ENCODE assay signal across 8 mouse cellular contexts in genomic region chr6:129236652-129237342, GRCm38 (mm10). TPM values are rescaled to one million over a fixed set of nuclear protein-coding genes. Genes with fewer than 3 reads are reported as not detected.
DNase-seq lines count a peak whose midpoint lies in the region; ATAC-seq and TF ChIP-seq lines count a peak whose summit lies in the region.

No protein-coding gene starts in this region.

- 82% methylated on average over 2 of the region's 2 CpGs for WGBS in embryonic facial prominence, embryonic 14.5 days
- 88% methylated on average over 2 of the region's 2 CpGs for WGBS in embryonic facial prominence, embryonic 10.5 days
- 93% methylated on average over 2 of the region's 2 CpGs for WGBS in olfactory bulb, adult 2 months
- 80% methylated on average over 2 of the region's 2 CpGs for WGBS in forebrain, embryonic 16.5 days

- DNase-seq in embryonic facial prominence, embryonic 14.5 days (ENCODE audit: low spot score), result peak; percentile 25
- no peak for DNase-seq in embryonic facial prominence, embryonic 10.5 days (ENCODE audit: low spot score)
- peak; percentile 63 for DNase-seq in R1 (ENCODE audit: low read depth, low spot score)
- peak; percentile 54 to 55 for DNase-seq in kidney, postnatal 36 days
- no peak for DNase-seq in MN1 (ENCODE audit: low spot score)
- no peak for DNase-seq in urinary bladder, adult 18-20 months (ENCODE audit: low spot score in 2 of 2)

- peak overlapping the region; percentile 63; the same call in 1 of the 2 replicates for H3K9ac ChIP-seq in embryonic facial prominence, embryonic 14.5 days (ENCODE audit: low read depth, low read length)
- H3K9ac ChIP-seq in forebrain, embryonic 16.5 days (replicated peaks; ENCODE audit: low read depth, low read length), result no peak overlapping the region

- H3K4me1 ChIP-seq in embryonic facial prominence, embryonic 14.5 days (ENCODE audit: control insufficient read depth, insufficient read depth, low read length), result 0 out of 2 replicates have a peak, but pooled peaks cover 5% of the 10 kb centered on the region
- peaks cover 7% of the 10 kb centered on the region for H3K4me1 ChIP-seq in embryonic facial prominence, embryonic 10.5 days
- peaks cover 4% of the 10 kb centered on the region; the same call in 1 of the 2 replicates for H3K4me1 ChIP-seq in olfactory bulb, adult 2 months (ENCODE audit: control insufficient read depth, insufficient read depth, low read length)
- H3K4me1 ChIP-seq in forebrain, embryonic 16.5 days (replicated peaks; ENCODE audit: control insufficient read depth, insufficient read depth, low read length), result peaks cover 6% of the 10 kb centered on the region

- H3K4me3 ChIP-seq in embryonic facial prominence, embryonic 14.5 days (ENCODE audit: low read depth, low read length), result no peak overlapping the region
- H3K4me3 ChIP-seq in embryonic facial prominence, embryonic 10.5 days, result no peak overlapping the region
- no peak overlapping the region for H3K4me3 ChIP-seq in olfactory bulb, adult 2 months (ENCODE audit: insufficient read depth, low read depth, low read length)
- no peak overlapping the region for H3K4me3 ChIP-seq in forebrain, embryonic 16.5 days (replicated peaks; ENCODE audit: low read length)

- no peak for TF ChIP-seq POLR2A in olfactory bulb, adult 2 months (IDR thresholded peaks at IDR 0.05; ENCODE audit: insufficient read depth, low read depth, low read length)

- peak overlapping the region; percentile 64; the same call in 1 of the 2 replicates for H3K4me2 ChIP-seq in embryonic facial prominence, embryonic 14.5 days (ENCODE audit: low read depth, low read length)
- H3K4me2 ChIP-seq in forebrain, embryonic 16.5 days (ENCODE audit: low read length), result no peak overlapping the region

- no peak for TF ChIP-seq CTCF in olfactory bulb, adult 2 months (IDR thresholded peaks at IDR 0.05; ENCODE audit: insufficient read depth, low read depth, low read length)

- no peaks in the 10 kb centered on the region for H3K9me3 ChIP-seq in embryonic facial prominence, embryonic 14.5 days (ENCODE audit: control insufficient read depth, low read length)
- no peaks in the 10 kb centered on the region for H3K9me3 ChIP-seq in embryonic facial prominence, embryonic 10.5 days
- no peaks in the 10 kb centered on the region for H3K9me3 ChIP-seq in forebrain, embryonic 16.5 days (ENCODE audit: control insufficient read depth, low read length)

- H3K36me3 ChIP-seq in embryonic facial prominence, embryonic 14.5 days (ENCODE audit: control insufficient read depth, insufficient read depth, low read length), result no peaks in the 10 kb centered on the region
- no peaks in the 10 kb centered on the region for H3K36me3 ChIP-seq in embryonic facial prominence, embryonic 10.5 days (replicated peaks)
- H3K36me3 ChIP-seq in forebrain, embryonic 16.5 days (ENCODE audit: control insufficient read depth, insufficient read depth), result no peaks in the 10 kb centered on the region

- no peak overlapping the region for H3K27ac ChIP-seq in embryonic facial prominence, embryonic 14.5 days (replicated peaks; ENCODE audit: low read depth, low read length)
- H3K27ac ChIP-seq in embryonic facial prominence, embryonic 10.5 days (replicated peaks), result no peak overlapping the region
- peak overlapping the region; percentile 26; the same call in 1 of the 2 replicates for H3K27ac ChIP-seq in olfactory bulb, adult 2 months (ENCODE audit: insufficient read depth, low read depth, low read length)
- no peak overlapping the region for H3K27ac ChIP-seq in forebrain, embryonic 16.5 days (ENCODE audit: low read length)

- no peaks in the 10 kb centered on the region for H3K27me3 ChIP-seq in embryonic facial prominence, embryonic 14.5 days (replicated peaks; ENCODE audit: control insufficient read depth, insufficient read depth, low read length)
- no peaks in the 10 kb centered on the region for H3K27me3 ChIP-seq in embryonic facial prominence, embryonic 10.5 days (replicated peaks; ENCODE audit: low read depth, poor library complexity, severe bottlenecking)
- H3K27me3 ChIP-seq in forebrain, embryonic 16.5 days (replicated peaks; ENCODE audit: control insufficient read depth, insufficient read depth, low read length), result no peaks in the 10 kb centered on the region

- no peak for ATAC-seq in embryonic facial prominence, embryonic 14.5 days (ENCODE audit: low read depth)
- ATAC-seq in forebrain, embryonic 16.5 days, result no peak

RNA-seq across cellular contexts. Expression of gene Cd69, which starts 38.4 kb away (rescaled TPM):
- 0.18 and 0.35 TPM in 2 replicates for polyA plus RNA-seq in embryonic facial prominence, embryonic 14.5 days (2014; fragmentation: Nextera tagmentation; extraction: Ambion mirVana)
- not detected in 2 replicates for polyA plus RNA-seq in embryonic facial prominence, embryonic 10.5 days (2016; fragmentation: Nextera tagmentation; extraction: Ambion mirVana)
- not detected in 2 replicates for polyA plus RNA-seq in olfactory bulb, adult 2 months (2012; ENCODE audit: insufficient read depth, insufficient read length, low replicate concordance, missing spikeins)
- not detected in 2 replicates for polyA plus RNA-seq in forebrain, embryonic 16.5 days (2015; fragmentation: Nextera tagmentation; extraction: Ambion mirVana)

RNA-seq across cellular contexts. Expression of gene Clec2d, which starts 56.4 kb away (rescaled TPM):
- polyA plus RNA-seq in embryonic facial prominence, embryonic 14.5 days (2014; fragmentation: Nextera tagmentation; extraction: Ambion mirVana), result 0.51 and 0.97 TPM in 2 replicates
- polyA plus RNA-seq in embryonic facial prominence, embryonic 10.5 days (2016; fragmentation: Nextera tagmentation; extraction: Ambion mirVana), result not detected in 2 replicates
- polyA plus RNA-seq in olfactory bulb, adult 2 months (2012; ENCODE audit: insufficient read depth, insufficient read length, low replicate concordance, missing spikeins), result not detected in 2 replicates
- 0.18 and 0.40 TPM in 2 replicates for polyA plus RNA-seq in forebrain, embryonic 16.5 days (2015; fragmentation: Nextera tagmentation; extraction: Ambion mirVana)

Comparison
In these comparisons a context has a peak if more than half of its experiments do, and no peak if none do; other contexts are left out.
1. DNase-seq: peak in embryonic facial prominence, embryonic 14.5 days (single experiment), R1 (single experiment) and kidney, postnatal 36 days (2 of 2); none in embryonic facial prominence, embryonic 10.5 days (single experiment), MN1 (single experiment) and urinary bladder, adult 18-20 months (0 of 2).
2. RNA of gene Cd69, which starts 38.4 kb away (polyA plus RNA-seq): not detected in olfactory bulb, adult 2 months; 0.18 to 0.35 TPM in embryonic facial prominence, embryonic 14.5 days, not detected in embryonic facial prominence, embryonic 10.5 days and not detected in forebrain, embryonic 16.5 days; every median in the first group is over 100 times any median in the second.
3. RNA of gene Clec2d, which starts 56.4 kb away (polyA plus RNA-seq): not detected in olfactory bulb, adult 2 months; 0.51 to 0.97 TPM in embryonic facial prominence, embryonic 14.5 days, 0.18 to 0.40 TPM in forebrain, embryonic 16.5 days and not detected in embryonic facial prominence, embryonic 10.5 days; every median in the first group is over 10 times any median in the second.